Mouse (Mus musculus) kidney, postnatal 0 days (tissue): ENCODE data around the gene Gm4131. TPM values are rescaled to one million over a fixed set of nuclear protein-coding genes. Genes with fewer than 3 reads are reported as not detected.

Experiments used
- ATAC-seq: fragments of 200-750 bp; cut with Nextera tagmentation; replicated peaks from 2 replicates; pipeline ENCODE4 v1.8.0; 2017; ENCODE audit warnings: low read depth, moderate number of reproducible peaks, moderate TSS enrichment, moderate library complexity; ENCODE audit not compliant: low FRiP score
- DNase-seq: peaks from one replicate; pipeline ENCODE4 v3.0.0-alpha.2; 2016; ENCODE audit warnings: low spot score
- H3K27ac ChIP-seq: fragments of 300-500 bp; sonication (generic); 2 replicates; pipeline ENCODE4 v1.5.1; 2014; ENCODE audit warnings: mild to moderate bottlenecking
- H3K27me3 ChIP-seq: fragments of 300-500 bp; sonication (generic); 2 replicates; pipeline ENCODE4 v1.6.1; 2014; ENCODE audit warnings: low read length, mixed read lengths; ENCODE audit not compliant: insufficient read depth
- H3K36me3 ChIP-seq: fragments of 300-500 bp; sonication (generic); 2 replicates; pipeline ENCODE4 v1.6.1; 2014; ENCODE audit warnings: low read length, mixed read lengths; ENCODE audit not compliant: insufficient read depth
- H3K4me1 ChIP-seq: fragments of 300-500 bp; sonication (generic); replicated peaks from 2 replicates; pipeline ENCODE4 v1.6.1; 2014; ENCODE audit warnings: antibody characterized with exemption, low read length, mixed read lengths; ENCODE audit not compliant: insufficient read depth
- H3K4me2 ChIP-seq: fragments of 300-500 bp; sonication (generic); 2 replicates; pipeline ENCODE4 v1.6.1; 2014; ENCODE audit warnings: mild to moderate bottlenecking, low read length, moderate library complexity, mixed read lengths
- H3K4me3 ChIP-seq: fragments of 300-500 bp; sonication (generic); replicated peaks from 2 replicates; pipeline ENCODE4 v1.5.1; 2014; ENCODE audit warnings: low read depth, low read length
- H3K9ac ChIP-seq: fragments of 300-500 bp; sonication (generic); 2 replicates; pipeline ENCODE4 v1.6.1; 2014; ENCODE audit warnings: low read depth, low read length
- H3K9me3 ChIP-seq: fragments of 300-500 bp; sonication (generic); replicated peaks from 2 replicates; pipeline ENCODE4 v1.6.1; 2016; ENCODE audit warnings: low read length, inconsistent platforms, mixed read lengths
- CTCF ChIP-seq: IDR thresholded peaks from 2 replicates; pipeline ENCODE4 v1.5.1; 2016; ENCODE audit warnings: antibody characterized with exemption, low read depth, mild to moderate bottlenecking, moderate library complexity
- whole genome bisulfite sequencing: fragments of 180-500 bp; shearing (Covaris S2); extraction: QIAGEN DNeasy Blood & Tissue Kit; methylation state at CpG from one replicate; pipeline ENCODE4 v1.1.7; 2014; 5-methylcytosine and 5-hydroxymethylcytosine counted together
- polyA plus RNA-seq: library from polyadenylated mRNA; unstranded; fragments of >200 nt; fragmentation: Nextera tagmentation; extraction: Ambion mirVana; gene quantifications from 2 replicates; pipeline ENCODE4 v1.2.1, GENCODE M21; 2015

Gm4131 gene
- polyA plus RNA-seq, 1 experiment from 2014 or later, result 0.78 TPM

GRCm38 (mm10) chr14:62553786-62554185, 12.9 kb downstream of the Gm4131 start:
- Histone ChIP-seq H3K27me3 (no peaks in the 10 kb centered on the region), H3K9ac (no peak overlapping the region), H3K4me3 (no peak overlapping the region), H3K4me2 (no peak overlapping the region), H3K4me1 (peaks cover 6% of the 10 kb centered on the region; the same call in 1 of the 2 replicates), H3K36me3 (no peaks in the 10 kb centered on the region), H3K9me3 (no peaks in the 10 kb centered on the region), H3K27ac (no peak overlapping the region)
- ATAC-seq (no peak), DNase-seq (no peak)
- TF ChIP-seq CTCF, result no peak
- WGBS, result 83% methylated on average over 5 of the region's 5 CpGs

GRCm38 (mm10) chr14:62552771-62553170, 13.9 kb downstream of the Gm4131 start:
- peaks cover 6% of the 10 kb centered on the region; the same call in 1 of the 2 replicates for H3K4me1 ChIP-seq

GRCm38 (mm10) chr14:62550121-62550520, 16.6 kb downstream of the Gm4131 start:
- no peak for TF ChIP-seq CTCF
- no peak overlapping the region for H3K4me2 ChIP-seq
- H3K36me3 ChIP-seq, result no peaks in the 10 kb centered on the region
- ATAC-seq, result no peak
- 24% methylated on average over 4 of the region's 4 CpGs for WGBS
- no peak overlapping the region for H3K9ac ChIP-seq
- H3K27me3 ChIP-seq, result no peaks in the 10 kb centered on the region
- H3K27ac ChIP-seq, result no peak overlapping the region
- H3K4me3 ChIP-seq, result no peak overlapping the region
- no peaks in the 10 kb centered on the region for H3K4me1 ChIP-seq
- no peaks in the 10 kb centered on the region for H3K9me3 ChIP-seq
- no peak for DNase-seq

More at GRCm38 (mm10) chr14:62552771-62553170, 13.9 kb downstream of the Gm4131 start:
- H3K27ac ChIP-seq, result no peak overlapping the region
- H3K4me2 ChIP-seq, result no peak overlapping the region
- no peaks in the 10 kb centered on the region for H3K9me3 ChIP-seq
- H3K36me3 ChIP-seq, result no peaks in the 10 kb centered on the region
- no peak for DNase-seq
- no peak for ATAC-seq
- 88% methylated on average over 4 of the region's 4 CpGs for WGBS
- TF ChIP-seq CTCF, result no peak
- no peaks in the 10 kb centered on the region for H3K27me3 ChIP-seq
- H3K9ac ChIP-seq, result no peak overlapping the region
- H3K4me3 ChIP-seq, result no peak overlapping the region

- WGBS, result 26% methylated on average over 4 of the region's 4 CpGs
These were observed 20.0 kb downstream of the Gm4131 start for GRCm38 (mm10) chr14:62546746-62547145.

GRCm38 (mm10) chr14:62546296-62546695, 20.4 kb downstream of the Gm4131 start:
- no peak overlapping the region for H3K9ac ChIP-seq
- H3K36me3 ChIP-seq, result no peaks in the 10 kb centered on the region
- TF ChIP-seq CTCF, result no peak
- ATAC-seq (no peak), DNase-seq (no peak)
- WGBS, result 89% methylated on average over 6 of the region's 6 CpGs
- no peaks in the 10 kb centered on the region for H3K9me3 ChIP-seq
- H3K4me2 ChIP-seq, result no peak overlapping the region
- H3K27ac ChIP-seq, result no peak overlapping the region
- no peaks in the 10 kb centered on the region for H3K27me3 ChIP-seq
- no peaks in the 10 kb centered on the region for H3K4me1 ChIP-seq
- no peak overlapping the region for H3K4me3 ChIP-seq

More at GRCm38 (mm10) chr14:62546746-62547145, 20.0 kb downstream of the Gm4131 start:
- H3K9me3 ChIP-seq, result no peaks in the 10 kb centered on the region
- no peaks in the 10 kb centered on the region for H3K36me3 ChIP-seq
- no peak for TF ChIP-seq CTCF
- DNase-seq (no peak), ATAC-seq (no peak)
- no peak overlapping the region for H3K9ac ChIP-seq
- no peak overlapping the region for H3K4me2 ChIP-seq
- H3K4me1 ChIP-seq, result no peaks in the 10 kb centered on the region
- no peaks in the 10 kb centered on the region for H3K27me3 ChIP-seq
- no peak overlapping the region for H3K27ac ChIP-seq
- H3K4me3 ChIP-seq, result no peak overlapping the region

GRCm38 (mm10) chr14:62541751-62542150, 25.0 kb downstream of the Gm4131 start:
- TF ChIP-seq CTCF, result no peak
- no peak overlapping the region for H3K9ac ChIP-seq
- WGBS, result 83% methylated on average over 1 of the region's 1 CpGs
- no peak for ATAC-seq
- no peaks in the 10 kb centered on the region for H3K9me3 ChIP-seq
- H3K27me3 ChIP-seq, result no peaks in the 10 kb centered on the region
- H3K27ac ChIP-seq, result no peak overlapping the region
- no peak for DNase-seq
- no peaks in the 10 kb centered on the region for H3K4me1 ChIP-seq
- no peaks in the 10 kb centered on the region for H3K36me3 ChIP-seq
- no peak overlapping the region for H3K4me3 ChIP-seq
- no peak overlapping the region for H3K4me2 ChIP-seq

- Histone ChIP-seq H3K27ac (no peak overlapping the region), H3K27me3 (no peaks in the 10 kb centered on the region), H3K9ac (no peak overlapping the region), H3K4me1 (no peaks in the 10 kb centered on the region), H3K4me2 (no peak overlapping the region), H3K9me3 (no peaks in the 10 kb centered on the region), H3K36me3 (no peaks in the 10 kb centered on the region), H3K4me3 (no peak overlapping the region)
- no peak for TF ChIP-seq CTCF
- DNase-seq (no peak), ATAC-seq (no peak)
- WGBS, result 75% methylated on average over 3 of the region's 3 CpGs
These were observed 26.9 kb downstream of the Gm4131 start for GRCm38 (mm10) chr14:62539834-62540233.
